Mouse (Mus musculus) cerebellum, postnatal 4 days (tissue): ENCODE measurements around the gene Ccnl2.

Experiments used
- DNase-seq, 2 experiments: peaks; one replicate each; pipeline ENCODE4 v3.0.0; 2022; ENCODE audit warnings: low spot score in 2 of 2, mixed read lengths in 1 of 2

Gene Ccnl2

DNA sequence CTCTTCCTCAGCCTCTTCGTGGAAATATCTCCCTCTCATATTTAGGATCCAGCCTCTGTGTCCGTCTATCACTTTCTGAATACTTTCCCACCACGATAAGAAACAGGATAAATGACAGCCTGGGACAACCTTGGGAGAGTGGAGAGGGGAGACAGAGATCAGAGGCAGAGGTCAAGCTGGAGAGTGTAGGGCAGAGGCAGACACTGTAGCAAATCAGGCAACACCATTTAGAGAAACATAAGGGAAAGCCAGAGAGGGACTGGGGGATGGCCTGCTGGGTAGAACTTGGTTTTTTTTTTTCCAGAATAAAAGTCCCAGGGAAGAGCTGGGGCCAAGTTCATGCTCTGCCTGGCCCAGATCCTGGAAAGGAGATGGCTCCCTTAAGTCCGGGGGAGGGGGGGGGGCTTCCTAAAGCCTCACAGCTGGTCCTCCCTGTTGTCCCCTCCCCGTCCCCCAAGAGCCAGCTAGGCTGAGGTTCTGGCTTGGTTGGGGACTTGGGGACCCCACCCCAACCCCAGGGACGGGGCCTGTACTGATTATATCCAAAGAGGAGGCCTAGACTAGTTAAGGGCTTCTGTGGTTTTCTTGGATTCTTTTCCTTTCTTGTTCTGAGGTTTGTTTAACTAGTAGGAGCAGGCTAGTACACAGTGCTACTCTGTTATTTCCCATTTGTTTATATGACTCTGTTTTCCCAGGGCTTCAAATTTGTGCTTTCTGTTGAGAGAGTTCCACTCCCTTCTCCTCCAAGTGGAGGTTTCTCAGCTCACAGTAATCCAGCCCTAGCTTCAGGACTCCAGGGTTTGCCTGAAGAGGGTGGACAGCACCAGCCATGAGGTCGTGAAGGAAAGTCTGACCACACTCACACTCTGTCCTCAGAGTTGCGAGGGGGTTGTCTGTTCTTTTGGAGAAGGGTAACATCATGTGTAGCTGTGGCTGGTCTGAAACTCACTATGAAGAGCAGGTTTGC, 26.2 kb downstream of the Ccnl2 start:
- no peak for DNase-seq

DNA sequence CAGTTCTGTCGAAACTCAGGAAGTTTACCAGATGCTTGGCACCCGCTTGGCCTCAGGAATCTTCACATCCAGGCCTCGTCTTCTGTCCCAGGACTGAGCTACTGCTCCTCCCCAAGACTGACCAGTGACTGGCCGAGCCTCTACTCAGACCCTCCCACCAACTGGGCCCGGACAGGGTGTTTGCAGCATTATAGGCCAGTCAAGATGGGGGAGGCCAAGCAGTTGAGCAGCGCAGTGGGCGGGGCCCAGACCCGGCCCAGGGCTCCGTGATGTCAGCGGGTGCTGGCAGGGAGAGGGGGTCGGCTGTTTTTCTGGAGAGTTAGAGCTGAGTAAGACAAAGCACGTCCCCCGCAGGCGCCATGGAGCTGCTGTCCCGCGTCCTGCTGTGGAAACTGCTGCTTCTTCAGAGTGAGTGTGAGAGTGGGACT, 27.2 kb downstream of the Ccnl2 start, which contains the start of gene Mxra8:
Mxra8 (plus strand) TSS at position 198 of the 428 bp plus-strand sequence.
- DNase-seq = peak in 1 of 2 experiments; percentile 46

DNA sequence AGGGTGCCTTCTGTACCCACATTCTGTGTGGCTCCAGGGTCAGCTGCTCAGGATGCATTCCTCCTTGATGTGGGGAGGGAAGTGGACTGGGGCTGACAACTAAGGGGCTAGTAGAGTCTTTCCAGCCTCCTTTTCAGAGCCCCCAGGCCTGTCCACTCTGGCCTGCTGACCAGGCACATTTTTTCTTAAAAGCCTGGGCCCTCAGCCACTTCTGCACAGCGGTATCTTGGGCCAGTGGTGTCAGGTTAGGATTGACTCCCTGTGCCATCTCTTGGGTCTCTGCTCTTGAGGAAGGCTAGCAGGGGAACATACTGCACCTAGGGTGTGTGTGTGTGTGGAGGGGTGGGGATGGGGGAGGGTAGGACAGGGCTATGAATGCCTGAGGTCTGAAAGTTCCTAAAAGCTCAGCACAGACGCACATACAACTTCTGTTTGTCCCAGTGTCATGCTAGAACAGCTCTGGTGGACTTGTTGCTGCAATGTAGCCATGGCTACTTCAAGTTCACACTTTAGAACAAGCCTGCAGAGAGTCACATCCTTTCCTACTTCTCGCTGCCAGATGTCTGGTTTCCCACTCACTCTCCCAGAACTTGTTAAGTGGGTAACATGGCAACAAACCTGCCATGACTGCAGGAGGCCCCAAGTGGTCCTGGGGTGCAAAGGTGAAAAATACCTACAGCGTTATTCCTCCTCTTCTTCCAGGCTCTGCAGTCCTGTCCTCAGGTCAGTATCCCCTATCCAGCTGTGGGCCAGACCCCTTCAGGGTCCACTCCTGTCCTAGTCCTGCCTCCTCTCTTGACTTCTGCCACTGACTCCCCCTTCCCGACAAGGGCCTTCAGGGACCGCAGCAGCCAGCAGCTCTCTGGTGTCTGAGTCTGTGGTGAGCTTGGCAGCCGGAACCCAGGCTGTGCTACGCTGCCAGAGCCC, 28.1 kb downstream of the Ccnl2 start:
- no peak for DNase-seq

DNA sequence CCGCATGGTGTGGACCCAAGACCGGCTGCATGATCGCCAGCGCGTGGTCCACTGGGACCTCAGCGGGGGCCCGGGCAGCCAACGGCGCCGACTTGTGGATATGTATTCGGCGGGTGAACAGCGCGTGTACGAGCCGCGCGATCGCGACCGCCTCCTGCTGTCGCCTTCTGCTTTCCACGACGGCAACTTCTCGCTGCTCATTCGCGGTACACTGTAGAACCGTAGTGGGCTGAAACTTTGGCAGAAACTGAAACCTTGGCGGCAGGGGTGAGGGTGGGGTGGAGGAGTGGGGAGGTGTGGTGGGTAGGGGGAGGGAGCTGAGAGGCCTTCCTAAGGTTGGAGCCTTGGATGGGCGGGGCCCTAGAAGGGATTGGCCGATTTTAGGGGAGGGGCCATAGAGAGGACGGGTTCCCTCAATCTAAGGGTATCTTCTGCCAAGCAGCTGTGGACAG, 28.7 kb downstream of the Ccnl2 start:
- peak in 1 of 2 experiments; percentile 34 for DNase-seq

DNA sequence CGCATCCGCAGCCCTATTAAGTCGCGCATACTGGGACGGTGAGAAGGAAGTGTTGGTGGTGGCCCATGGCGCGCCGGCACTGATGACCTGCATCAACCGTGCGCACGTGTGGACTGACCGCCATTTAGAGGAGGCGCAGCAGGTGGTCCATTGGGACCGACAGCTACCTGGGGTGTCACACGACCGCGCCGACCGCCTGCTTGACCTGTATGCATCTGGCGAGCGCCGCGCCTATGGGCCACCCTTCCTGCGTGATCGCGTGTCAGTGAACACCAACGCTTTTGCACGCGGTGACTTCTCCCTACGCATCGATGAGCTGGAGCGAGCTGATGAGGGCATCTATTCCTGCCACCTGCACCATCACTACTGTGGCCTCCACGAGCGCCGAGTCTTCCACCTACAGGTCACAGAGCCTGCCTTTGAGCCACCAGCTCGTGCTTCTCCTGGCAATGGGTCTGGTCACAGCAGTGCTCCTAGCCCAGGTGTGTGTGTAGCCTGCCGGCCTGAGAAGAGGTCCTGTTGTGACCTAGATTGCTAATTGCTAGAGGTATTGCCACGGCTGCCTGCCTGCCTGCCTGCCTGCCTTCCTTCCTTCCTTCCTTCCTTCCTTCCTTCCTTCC, 29.5 kb downstream of the Ccnl2 start:
- no peak for DNase-seq

DNA sequence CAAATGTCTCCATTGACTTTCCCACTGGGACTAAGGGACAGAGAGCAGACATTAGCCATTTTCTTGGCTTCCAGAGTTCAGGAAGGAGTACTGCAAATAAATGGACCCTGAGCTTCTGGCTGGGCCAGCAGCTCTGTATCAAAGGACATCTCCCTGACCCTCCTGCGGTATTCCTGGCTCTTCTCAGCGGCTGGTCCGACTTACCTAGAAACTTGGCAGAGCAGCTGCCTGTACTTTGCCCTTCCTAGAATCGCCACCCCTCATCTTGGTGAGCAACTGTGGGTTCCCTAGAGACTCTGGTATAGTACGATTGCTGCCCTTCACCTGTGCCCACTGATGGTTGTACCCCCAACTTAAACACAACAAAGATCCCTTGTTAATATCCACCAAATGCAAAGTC, 30.9 kb downstream of the Ccnl2 start:
- no peak for DNase-seq

DNA sequence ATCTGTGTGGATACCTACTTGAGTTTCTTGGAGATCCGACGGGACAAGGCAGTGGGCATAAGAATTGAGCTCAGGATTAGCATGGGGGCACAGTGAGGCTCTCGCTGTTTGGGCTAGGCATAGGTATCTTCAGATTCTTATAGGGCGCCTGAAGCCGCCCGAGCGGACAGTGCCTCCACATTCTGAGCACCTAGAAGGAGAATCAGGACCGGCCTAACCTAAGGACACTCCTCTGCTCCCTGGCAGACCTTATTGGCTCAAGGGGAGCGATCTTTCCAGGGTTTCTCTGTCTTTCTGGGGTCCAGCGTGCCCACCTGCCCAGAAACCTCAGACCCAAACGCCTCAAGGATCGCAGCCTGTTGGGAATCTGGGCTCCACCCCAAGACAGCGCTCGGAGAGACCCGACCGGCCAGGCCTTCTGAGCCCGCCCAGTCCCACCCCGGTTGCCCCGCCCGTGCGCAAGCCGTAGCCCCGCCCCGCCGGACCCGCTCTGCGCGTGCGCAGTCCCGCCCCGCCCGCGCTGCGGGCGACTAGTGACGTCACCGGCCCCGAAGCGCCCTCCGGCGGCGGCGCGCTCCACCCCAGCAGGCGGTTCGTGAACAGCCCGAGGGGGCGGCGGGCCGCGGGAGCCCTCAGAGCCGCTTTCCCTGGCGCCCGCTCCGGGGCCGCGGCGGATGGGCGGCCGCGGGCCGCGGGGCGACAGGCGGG, 34.7 kb downstream of the Ccnl2 start, which contains the start of gene Dvl1:
Dvl1 (plus strand) TSS at position 532 of the 708 bp plus-strand sequence.
- DNase-seq = peak; percentile 97 to 98

DNA sequence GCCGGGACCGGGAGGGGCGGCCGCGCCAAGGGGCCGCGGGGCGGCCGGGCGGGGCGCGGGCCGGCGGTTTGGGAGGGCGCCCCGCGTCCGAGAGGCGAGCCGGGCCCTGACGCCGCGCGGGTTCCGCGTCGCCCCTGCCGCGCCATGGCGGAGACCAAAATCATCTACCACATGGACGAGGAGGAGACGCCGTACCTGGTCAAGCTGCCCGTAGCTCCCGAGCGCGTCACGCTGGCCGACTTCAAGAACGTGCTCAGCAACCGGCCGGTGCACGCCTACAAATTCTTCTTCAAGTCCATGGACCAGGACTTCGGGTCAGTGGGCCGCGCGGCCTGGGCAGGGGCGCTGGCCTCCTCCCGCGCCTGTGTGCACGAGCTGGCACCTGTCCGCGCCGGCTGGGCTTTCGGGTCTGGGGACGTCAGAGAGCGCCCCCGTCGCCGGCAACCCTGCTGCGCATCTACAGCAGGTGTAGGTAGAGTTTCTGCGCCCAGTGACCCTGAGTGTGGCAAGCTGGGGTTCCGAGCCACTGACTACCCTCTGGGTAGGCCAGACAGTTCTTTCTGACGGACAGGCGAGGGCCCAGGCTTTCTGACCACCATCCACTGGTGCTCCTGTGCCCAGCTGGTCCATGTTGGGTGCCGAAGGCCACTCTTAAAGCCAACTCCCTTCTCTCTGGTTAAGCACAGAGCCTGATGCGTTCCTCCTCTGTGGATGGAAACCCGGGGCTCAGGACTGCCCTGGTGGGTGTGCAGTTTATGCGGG, 35.5 kb downstream of the Ccnl2 start:
- DNase-seq = peak in 1 of 2 experiments; percentile 37

DNA sequence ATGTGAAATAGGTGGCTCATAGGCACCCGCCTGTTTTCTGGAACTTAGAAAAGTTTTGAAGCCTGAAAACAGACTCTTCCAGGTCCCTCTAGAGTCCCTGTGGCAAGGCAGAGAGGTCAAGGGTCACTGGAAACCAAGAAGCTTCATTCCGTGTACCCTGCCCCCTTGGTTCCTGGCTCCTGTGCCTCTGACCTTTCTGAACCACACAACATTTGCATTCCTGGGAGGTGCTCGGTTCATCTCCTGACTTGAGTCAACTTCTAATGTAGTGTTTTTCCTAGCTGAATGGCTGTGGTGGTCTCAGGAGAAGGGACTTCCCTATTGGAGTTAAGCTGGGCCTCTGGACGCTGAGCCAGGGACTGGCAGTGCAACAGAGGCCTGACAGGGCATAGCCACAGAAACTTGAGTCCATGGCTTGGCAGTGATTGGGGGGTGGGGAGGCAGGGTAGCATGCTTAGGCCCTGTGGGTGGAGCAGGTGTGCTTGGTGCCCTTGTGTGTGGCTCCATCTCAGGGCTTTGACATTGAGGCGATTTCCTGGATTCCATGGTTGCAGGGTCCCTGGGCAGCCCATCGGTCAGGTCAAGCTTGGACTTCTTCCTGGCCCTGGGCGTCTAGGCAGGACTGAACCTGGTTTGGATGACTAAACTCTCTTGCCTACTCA, 36.3 kb downstream of the Ccnl2 start:
- no peak for DNase-seq

DNA sequence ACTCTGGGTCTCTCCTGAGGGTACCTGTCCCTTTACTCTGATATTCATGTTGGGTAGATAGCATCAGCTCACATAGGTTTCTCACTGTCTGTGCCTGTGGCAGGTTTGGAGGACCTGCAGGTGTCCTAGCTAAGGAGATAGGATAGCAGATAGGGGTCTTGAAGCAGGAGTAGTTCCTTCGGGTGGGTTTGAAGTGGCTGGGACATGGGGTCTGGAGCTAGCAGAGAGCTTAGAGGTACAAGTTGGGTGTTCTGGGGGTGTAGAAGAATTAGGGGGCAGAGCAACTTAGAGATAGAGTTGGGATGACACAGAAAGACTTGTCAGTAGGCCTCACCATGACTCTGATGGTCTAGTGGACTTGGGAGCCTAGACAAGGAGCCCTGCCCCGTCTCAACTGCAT, 37.1 kb downstream of the Ccnl2 start:
- DNase-seq = no peak

DNA sequence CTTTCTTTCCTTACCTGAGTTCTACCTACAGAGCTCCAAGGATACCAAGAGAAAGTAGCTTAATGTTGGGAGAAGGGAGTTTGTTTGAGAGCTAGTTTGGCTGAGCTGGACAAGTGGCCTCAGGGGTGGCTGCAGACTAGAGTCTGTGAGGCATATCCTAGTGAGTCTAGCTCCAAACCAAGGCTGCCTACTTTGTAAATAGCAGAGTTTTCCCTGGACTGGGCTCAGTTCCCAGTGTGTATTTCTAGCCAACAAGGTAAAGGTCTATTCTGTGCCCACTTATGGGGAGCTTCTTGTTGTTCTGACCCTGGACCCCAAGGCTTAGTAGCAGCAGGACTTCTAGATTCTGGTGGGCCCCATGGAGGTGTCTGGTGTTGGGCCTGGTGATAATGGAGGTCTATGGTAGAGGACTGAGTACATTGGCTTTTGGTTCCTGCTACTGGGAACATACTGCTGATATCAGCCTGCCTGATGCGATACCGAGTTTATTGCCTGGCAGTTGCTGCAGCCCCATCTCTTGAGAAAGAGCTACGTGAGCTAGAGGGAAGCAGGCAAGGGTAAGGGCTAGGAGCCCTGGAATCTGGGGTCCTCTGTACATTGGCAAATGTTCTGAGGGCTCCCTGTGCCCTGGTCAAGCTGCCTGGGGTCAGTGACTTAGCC, 37.6 kb downstream of the Ccnl2 start:
- no peak for DNase-seq

DNA sequence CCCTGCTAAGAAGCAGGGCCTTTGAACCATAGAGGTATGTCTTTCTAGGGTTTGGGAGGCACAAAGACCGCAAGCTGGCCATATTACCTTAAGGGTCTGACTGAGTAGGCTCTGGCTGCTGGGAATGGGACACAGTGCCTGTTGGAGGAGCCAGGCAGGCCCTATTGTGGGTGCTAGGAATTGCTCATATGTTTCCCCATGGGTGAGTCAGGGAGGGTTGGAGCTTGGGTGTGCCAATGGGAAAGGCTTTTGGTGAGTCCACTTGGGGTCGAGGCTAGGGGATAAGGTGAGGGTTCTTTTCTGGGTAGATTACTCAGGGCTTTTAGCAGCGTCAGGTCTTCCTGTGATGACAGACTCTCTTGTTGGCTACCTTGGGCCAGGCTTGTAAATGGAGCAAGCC, 39.1 kb downstream of the Ccnl2 start:
- DNase-seq = no peak

DNA sequence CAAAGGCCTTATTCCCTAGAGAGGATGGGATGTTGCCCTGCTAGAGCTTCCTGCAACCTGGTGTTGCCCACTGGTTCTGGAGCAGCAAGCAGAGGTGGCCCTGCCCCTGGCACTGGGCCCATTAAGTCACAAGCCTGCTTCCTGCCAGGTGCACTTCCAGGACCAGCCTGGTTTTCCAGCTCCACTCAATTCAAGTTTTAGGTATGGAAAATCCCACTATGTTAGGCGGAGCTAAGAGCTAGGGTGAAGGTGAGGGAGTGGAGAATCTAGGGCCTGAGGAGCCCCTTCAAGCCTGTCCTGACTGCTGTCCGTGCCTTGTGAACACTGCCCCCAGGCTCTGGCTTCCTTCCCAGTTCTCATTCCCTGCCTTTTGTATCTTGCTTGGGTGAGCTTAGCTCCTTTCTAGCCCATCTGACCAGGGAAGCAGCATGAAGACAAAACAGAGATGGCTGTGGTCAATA, 39.7 kb downstream of the Ccnl2 start:
- no peak for DNase-seq

DNA sequence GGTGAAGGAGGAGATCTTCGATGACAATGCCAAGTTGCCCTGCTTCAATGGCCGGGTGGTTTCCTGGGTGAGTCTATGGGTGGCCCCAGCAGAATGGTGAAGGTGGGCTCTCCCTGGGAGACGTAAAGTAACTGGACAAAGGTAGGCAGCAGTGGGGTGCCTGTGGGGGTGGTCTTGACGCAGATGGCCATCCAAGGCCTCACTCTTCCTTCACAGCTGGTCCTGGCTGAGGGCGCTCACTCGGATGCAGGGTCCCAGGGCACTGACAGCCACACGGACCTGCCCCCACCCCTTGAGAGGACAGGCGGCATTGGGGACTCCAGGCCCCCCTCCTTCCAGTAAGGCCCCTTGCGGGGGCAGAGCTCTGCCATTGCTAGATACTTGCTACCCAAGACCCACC, 41.1 kb downstream of the Ccnl2 start:
- DNase-seq = no peak

DNA sequence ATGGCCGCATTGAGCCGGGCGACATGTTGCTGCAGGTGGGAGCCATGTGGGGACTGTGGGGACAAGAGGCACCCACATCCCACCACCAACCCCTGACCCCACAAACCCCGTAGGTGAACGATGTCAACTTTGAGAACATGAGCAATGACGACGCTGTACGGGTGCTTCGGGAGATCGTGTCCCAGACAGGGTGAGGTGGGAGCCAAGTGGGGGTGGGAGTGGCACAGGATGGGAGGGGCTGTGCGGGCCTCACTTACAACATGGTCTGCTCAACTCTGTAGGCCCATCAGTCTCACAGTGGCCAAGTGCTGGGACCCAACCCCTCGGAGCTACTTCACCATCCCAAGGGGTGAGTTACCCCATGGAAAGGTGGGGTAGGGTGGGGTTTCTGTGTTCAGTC, 42.7 kb downstream of the Ccnl2 start:
- DNase-seq = no peak

DNA sequence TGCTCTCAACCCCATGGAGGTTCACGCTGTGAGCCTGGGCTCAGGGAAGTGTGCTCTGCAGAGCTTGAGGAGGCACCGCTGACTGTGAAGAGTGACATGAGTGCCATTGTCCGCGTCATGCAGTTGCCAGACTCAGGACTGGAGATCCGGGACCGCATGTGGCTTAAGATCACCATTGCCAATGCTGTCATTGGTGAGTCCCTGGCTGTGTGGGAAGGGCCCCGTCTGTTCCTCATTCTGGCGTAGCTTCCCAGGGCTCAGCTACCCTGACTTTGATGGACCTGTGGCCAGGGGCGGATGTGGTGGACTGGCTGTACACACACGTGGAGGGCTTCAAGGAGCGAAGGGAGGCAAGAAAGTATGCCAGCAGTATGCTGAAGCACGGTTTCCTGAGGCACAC, 43.8 kb downstream of the Ccnl2 start:
- no peak for DNase-seq

DNA sequence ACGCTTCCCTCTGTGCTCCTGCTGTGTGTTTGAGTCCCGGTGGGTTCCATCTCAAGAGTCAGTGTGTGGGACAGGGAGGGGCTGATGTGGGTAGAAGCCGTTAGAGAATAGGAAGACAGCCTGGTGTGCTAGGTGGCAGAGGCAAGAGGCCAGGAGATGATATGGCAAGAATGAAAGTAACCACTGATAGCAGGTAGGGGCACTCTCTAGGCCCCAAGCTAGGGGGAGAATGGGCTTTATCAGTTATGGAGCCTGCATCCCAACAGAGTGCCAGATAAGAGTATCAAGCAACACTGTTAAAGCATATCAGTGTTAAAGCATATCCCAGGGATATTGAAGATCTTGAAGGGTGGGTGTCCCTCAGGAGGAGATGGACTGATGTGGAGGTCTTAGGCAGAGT, 44.6 kb downstream of the Ccnl2 start:
- DNase-seq = no peak

DNA sequence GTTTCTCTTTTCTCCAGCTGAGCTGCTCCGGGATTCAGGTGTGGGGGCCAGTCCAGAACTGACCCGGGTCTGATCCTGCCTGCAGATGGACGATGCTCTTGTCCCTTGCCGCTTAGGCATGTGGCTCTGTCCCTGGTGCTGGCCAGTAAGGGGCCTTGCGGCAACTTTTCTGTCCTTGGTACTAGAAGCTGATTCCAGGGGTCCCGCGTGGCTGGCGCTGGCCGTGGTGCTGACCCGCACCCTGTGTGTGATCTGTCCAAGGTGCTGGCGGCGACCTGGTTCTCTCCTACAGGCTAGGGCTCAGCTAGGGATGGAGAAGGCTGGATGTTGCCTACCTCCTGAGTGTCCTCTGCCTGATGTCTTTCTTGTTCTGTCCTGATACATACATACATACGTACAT, 47.0 kb downstream of the Ccnl2 start:
- DNase-seq = peak in 1 of 2 experiments; percentile 37

DNA sequence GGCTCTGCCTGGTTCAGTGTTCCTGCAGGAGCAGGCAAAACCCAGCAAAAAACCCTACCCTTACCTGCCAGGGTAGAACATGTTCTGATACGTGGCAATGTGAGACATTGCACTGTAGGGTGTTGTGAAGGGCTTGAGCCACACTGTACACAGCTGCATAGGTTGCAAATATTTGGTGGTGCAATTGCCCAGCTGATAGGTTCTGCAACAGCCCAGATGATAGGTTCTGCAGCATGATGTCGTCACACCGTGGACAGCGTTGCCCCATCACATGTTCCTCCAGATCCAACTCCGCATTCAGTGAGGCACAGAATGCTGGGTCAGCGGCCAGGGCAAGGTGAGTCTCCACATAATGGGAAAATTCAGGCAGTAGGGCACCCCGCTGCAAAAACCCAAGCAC, 49.5 kb downstream of the Ccnl2 start:
- no peak for DNase-seq
